Mouse (Mus musculus) heart, adult 8-10 months (tissue): ENCODE results near the gene Ccdc13. TPM values are rescaled to one million over a fixed set of nuclear protein-coding genes. Genes with fewer than 3 reads are reported as not detected.

Experiments
- DNase-seq: peaks from one replicate; pipeline ENCODE4 v3.0.0; 2022; ENCODE audit warnings: low spot score
- total RNA-seq, 4 experiments: library from RNA; stranded (reverse); gene quantifications; 2 replicates each; pipeline ENCODE4 v1.2.4; 2022

The Ccdc13 gene
- total RNA-seq, 4 experiments from 2014 or later: 0.12 to 0.27 TPM; not detected in 2

DNA sequence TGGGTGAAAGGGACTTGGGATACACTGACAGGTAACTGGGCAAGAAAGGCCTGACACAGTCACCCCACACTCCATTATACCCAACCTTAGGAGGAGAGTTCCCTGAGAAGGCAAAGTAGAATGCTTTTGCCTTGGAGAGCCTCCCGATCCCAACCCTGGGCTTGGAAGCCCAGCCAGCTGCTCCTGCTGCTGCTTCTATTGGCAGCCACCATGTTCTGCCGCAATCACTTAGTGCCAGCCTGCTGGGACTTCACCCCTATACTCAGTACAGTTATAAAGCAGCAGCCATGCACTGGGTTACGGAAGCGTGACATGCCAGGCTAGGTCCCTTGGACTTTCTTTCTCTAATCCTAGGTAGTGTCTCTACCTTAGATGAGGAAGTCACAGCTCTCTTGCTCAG lies 7.9 kb upstream of the Ccdc13 start:
- DNase-seq: no peak

DNA sequence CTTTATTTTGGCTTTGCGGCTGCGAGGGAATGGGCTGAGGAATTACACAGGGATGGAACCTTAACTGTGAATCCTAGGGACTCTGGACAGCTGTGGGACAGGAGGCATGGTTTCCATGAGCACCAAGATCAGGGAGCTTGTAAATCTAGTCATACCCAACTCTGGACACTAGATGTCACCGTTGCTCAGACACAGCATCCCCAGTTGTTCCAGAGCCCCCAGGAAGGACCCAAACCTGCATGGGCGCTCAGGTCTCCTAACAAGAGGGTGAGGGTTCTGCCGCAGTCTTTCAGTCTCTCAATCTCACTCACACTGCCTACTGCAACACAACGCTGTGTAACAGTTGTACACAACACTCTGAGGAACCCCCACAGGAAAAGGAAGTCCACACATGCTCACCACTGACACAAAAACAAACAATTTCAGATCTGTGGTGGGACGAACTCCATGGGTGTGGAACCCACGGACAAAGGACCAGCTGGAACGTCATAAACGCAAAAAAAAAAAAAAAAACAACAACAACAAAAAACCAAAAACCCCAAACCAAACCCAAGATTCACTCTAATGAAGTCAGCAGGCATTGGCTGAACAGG lies 7.4 kb upstream of the Ccdc13 start:
- no peak for DNase-seq

DNA sequence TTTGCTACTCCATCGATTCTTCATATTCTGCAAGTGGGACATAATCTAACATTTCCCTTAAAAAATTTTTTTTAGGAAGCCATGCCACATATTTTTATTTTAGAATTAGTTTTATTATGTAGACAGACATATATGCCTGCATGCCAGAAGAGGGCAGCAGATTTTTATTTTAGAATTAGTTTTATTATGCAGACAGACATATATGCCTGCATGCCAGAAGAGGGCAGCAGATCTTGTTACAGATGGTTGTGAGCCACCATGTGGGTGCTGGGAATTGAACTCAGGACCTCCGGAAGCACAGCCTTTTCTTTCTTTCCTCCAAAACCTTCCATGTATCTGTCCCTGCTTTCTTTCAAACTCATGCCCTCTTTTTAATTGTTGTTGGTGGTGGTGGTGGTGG lies 3.7 kb upstream of the Ccdc13 start:
- no peak for DNase-seq

DNA sequence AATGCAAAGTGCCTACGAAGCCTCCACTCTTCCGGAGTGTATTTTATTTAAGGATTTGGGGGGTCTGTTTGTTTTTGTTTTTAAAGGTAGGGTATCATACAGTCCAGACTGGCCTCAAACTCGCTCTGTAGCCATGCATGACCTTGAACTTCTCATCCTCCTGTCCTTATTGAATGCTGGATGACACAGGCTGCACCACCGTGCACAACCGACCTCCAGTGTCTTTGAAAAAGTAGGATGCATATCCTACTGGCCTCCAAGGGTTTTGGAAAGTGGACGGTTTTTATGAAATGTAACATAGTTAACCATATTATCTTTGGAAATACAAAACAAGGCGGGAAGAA lies 333 bp upstream of the Ccdc13 start:
- no peak for DNase-seq

DNA sequence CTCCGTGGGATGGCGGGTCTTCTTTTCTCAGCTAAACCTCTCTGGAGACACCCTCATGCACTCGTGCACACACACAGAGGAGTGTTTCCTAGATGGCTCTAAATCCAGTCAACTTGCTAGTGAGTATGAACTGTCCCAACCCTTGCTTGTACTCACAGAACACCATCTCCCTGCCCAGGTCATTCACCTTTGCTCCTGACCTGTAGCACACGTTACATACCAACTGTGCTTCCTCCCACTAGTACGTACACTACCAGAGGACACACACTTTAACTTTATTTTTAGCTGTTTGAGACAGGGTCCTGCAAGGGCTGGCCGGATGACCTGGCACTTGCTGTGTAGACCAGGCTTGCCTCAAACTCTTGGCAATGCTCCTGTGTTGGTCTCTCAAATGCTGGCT lies 1.3 kb downstream of the Ccdc13 start:
- no peak for DNase-seq

DNA sequence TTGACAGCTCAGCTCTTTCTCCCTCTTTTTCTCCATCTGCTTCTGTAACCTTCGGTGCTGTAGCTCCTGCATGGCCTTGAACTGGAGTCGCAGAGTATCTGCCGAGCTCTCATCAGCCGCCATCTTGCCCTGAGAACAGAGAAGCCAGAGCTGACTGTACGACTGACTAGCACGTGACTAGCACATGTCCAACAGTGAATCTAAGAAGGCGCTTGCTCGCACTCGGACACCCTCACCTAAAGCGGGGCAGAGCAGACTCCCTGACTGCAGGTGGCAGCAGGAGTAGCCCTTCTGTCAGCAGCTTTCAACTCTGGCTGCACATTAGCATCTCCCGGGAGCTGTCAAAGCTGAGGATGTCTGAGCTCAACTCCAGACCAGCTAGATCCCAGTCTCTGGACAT lies 5.4 kb downstream of the Ccdc13 start:
- no peak for DNase-seq

DNA sequence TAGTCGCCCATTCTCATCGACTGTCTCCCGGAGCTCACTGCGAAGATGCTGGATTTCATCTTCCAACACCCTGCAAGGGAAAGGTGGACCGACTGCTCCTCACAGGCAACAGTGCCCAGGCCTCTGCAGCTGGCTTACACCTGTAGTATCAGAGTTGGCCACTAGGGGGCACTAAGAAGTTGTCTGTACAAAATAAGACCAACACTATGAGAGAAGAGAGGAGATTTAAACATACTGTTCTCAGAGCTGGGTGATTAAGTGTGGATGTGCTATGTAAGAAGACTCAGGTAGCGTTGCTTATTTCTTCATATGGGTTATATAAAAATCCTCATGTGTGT lies 8.3 kb downstream of the Ccdc13 start:
- DNase-seq: peak; percentile 77

DNA sequence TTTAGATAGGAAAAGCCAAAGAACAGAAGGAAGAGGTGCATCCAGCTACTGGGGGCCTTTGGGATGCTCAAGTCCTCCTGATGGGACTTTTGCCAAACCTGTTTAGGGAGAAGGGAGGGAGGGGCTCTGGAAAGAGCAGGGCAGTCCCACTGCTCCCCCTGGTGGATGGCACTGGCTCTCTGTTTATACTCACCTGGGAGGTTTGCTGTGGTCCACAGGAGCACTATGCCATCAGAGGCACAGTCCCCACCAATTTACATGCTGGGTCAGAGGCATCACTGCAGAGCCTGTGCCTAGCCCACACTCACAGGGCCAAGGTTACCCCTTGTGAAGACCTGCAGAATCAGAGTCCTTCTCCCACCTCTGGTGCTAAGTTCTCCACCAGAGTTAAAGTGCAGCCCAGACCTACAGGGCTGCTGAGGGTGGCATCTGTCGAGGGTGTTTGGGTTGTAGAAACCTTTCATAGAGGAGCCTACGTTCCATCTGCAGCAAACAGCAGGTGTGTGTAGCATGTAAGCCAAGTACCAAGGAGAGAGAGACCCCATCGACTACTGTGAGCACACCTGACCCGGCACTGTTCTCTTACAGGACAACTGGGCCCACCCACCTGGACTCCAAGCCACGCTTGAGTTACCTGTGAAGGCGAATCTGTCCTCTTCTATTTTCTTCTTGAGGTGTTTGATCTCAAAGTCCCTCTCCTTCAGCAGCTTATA lies 8.9 kb downstream of the Ccdc13 start:
- peak; percentile 16 for DNase-seq

DNA sequence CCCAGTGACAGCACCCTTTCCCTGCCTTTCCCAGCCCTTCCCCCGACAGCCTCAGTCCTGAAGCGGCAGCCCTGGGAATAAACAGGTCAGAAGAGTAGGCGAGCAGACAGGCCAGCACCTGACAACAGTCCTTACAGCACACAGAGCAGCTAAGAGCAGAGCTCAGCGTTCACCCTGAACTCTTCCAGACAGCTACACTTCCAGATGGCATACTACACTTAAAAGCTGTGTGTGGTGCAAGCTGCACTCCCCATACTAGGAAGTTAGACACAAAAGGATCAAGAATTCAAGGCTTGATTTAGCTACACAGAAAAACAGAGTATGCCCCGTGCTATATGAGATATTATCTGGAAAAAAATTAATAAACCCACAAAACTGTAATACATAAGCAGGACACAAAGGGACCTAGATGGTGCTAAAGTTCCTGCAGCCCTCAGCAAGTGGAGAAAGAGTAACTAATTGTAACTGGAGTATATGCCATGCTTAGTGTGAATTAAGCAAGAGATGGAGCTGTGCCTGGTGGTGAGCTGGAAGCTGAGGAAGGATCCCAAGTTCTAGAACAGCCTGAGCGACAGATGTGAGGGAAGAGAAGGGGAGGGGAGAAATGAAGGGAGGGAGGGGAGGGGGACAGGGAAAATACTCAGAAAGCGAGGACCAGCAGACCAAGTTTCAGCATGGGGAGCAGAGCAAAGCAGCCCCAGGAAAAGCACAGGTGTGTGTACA lies 9.8 kb downstream of the Ccdc13 start:
- DNase-seq: no peak

DNA sequence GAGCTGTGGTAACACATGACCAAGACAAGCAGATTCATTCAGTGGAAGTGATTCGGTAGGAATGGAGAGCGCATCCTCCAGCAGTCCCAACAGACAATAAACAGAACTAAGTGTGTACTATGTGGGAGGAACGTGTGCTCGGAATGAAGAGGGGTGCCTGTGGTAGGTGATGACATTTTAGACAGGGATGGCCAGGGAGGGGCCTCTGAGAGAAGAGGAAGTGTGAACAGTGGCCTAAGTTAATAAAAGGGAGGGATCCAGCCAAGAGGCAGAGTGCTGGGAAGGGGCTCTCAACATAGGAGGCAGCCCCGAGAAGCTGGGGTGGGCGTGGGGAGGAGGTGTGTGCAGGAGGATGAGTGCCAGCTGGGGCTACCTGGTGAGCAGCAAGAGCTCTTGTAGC lies 10.9 kb downstream of the Ccdc13 start:
- no peak for DNase-seq

DNA sequence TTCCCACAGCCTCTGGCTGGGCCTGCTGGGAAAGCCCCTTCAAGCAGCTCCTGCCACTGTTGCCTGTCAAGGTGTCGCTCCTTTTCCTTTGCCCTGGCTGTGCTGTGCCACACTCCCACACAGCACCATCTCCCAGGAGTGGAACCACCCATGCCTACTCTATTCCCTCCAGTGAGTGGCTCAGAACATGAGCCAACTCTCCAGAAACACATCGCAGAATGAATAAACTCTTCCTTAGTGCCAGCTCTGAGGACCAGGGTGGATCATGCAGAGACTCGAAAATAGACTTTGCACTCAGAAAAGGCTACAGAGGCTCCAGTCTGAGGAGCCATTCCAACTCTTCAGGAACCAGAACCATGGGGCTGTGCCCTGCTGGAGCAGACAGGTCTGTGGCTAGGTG lies 12.9 kb downstream of the Ccdc13 start:
- DNase-seq: no peak

DNA sequence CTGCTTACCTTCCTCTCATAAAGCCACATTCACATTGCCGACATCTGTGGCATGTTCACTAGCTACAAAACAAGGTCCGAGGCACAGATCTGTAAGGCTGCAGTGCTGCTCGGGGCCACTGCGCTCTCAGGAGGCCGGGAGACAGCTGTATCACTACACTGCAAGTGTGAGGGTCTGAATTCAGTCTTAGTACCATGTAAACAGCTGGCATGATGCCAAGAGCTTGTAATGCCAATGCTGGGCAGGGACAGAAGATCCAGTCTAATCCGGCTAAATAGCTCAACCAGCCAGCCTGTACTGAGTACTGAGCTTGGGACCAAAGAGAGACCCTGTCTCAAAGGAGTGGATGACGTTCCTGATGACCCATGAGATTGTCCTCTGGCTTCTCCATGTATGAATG lies 15.3 kb downstream of the Ccdc13 start:
- no peak for DNase-seq

DNA sequence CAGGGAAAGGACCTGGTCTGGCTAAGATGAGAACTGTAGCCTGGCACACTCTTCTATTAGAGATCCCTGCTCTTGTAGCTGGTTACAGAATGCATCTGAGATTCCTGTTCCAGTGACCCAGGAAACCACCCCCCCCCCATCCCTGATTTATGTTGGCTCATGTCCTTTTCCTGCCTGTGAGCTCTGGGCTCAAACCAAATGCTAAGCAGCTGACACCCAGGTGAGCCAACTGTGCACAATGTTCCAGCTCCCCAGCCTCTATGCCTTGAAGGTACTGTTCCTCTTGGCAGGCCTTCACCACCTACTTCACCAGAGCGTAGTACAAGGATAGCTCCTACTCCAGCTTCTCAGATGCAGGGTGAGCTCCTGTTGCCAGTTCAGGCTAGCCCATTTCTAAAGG lies 16.2 kb downstream of the Ccdc13 start:
- DNase-seq: peak; percentile 51

DNA sequence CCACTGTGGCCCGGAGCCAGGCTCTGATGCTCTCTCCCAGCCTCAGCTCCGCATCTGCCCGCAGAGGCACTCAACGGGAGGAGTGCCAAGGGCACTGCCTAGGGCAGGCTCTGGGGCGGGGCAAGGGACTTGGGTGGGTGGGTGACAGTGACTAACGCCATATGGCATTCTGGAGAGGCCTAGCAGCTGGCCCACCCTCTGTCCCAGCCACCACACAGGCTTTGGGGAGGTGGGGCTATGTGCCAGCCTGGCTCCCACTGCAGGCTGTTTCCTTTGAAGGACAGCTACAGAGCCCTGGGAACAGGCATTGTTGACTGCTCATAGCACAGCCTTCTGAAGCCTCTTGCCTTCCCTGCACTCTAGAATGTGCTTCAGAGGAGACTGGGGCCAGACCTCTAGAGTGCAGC lies 16.7 kb downstream of the Ccdc13 start:
- no peak for DNase-seq

DNA sequence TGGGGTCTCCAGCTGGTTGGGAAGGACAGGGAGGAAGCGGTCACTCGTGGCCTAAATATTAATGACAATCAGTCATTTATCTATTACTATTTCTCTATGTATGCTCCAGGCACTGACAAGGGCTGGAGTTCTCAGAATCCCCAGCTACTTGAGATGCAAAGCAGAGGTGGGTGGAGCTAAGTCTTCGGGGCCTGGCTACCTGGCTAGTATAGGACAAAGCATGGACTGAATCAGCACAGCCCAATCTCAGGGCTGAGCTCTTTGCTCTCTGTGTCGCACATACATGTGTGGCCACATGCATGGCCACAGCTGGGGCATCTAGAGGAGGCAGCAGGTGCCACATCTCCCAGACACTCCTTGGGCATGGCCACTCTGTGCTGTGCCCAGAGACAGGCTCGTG lies 18.5 kb downstream of the Ccdc13 start:
- no peak for DNase-seq

DNA sequence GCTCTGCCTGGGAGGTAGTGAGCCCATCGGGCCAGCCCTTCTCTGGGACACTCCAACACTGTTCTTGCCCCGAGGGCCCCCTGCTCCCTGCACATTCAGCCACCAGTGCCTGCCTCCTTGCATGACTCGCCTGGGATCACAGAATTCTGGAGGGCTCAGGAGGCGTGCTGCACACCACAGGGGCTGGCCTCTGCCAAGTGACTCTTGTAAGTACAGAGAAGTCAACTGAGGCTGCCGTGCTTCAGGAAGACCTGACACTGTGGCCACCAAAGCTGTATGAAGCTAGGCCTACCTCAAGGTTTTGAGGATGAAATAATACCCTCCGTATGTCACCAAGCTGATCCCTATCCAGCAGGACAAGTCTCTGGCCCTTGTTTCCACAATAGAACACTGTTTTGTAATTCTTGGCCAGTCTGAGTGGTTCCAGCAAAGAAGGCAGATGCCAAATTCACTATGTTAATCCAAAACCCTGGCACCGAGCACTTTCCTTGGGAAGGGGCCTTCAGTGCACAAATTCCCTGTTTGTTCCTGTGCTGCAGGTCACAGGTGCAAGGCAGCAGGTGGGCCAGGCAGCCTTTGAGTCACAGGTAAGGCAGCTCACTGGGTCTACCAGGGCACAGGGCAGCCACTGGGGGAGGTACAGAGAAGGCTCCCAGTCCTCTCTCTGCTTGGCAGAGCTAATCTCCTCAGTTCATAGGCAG lies 19.3 kb downstream of the Ccdc13 start:
- DNase-seq: no peak

DNA sequence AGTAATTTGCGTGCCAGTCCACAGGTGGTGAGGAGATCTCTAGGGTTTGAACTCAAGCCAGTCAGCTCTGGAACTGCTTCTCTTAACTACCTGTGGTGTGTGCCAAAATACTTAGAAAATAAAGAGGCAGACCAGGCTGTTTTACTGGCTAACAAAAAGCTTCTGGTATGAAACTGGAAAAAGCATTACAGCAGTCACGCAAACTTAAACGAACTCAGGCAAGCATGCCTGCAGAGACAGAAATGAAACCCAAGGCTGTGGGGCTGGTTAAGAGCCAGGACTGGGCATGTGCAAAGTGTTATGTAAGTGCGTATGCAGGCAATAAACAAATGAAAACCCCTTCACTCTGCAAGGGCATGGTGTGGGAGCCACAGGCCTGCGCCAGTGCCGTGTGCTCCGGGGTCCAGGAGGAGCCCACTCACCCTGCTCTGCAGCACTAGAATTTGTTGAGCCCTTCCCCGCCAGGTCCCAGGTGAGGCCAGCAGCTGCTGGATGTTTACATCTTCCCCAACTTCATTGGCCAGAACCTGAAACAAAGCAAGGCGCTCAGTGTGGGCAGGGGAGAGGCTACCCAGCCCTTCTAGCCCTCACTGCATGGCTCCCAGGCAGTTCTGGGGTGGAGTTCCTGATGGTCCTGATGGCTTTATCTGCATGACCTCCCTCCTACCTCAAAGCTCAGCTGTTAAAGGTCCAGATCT lies 20.0 kb downstream of the Ccdc13 start:
- DNase-seq: no peak

DNA sequence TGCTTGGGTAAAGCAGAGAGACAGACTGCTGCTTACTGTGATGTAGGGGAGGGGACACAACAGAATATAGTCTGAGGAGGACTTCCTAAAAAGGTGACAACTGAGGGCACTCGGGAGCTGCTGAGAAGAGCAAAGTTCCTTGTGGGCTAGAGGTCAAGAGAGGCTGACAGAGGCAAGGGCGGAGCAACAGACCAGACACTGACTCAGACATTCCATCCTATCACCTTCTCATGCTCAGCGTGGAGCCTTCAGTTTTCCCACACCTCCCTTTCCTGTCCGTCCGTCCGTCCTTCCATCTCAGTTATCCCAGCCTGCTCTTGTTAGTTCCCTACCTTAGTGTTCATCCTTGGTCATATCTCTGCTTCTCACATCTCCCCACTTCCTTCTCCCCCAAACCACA lies 24.1 kb downstream of the Ccdc13 start:
- no peak for DNase-seq

DNA sequence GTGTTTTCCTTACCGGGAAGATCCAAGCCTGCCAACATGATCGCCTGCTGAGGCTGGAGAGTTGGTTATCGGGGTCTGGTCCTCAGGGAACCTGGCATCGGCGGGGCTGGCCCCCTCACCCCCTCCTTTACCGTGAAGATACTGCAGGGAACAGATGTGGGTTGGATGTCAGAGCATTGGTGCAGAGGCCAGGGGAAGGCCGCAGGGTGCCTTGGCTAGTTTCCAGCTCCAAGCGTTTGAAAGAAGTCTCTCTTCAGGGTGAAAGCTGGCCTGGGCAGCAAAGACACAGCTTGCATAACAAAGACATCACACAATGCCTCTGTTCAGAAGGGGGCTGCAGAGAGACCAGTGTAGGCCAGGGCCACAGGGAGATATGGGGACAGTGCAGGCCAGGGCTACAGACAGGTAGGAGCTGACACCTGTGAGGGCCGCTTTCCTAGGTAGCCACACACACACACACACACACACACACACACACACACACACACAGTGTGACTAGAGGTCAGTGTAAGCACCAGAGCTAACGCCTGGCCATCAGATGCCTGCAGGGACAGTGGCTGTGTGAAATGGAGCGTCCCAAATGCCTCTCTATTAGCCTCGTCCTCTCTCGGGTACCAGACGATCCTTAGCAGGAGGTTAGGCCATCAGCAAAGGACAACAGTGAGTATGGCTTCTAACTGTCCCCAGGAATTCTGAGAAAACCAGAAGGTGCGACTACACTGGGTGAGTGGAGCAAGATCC lies 29.0 kb downstream of the Ccdc13 start:
- no peak for DNase-seq

DNA sequence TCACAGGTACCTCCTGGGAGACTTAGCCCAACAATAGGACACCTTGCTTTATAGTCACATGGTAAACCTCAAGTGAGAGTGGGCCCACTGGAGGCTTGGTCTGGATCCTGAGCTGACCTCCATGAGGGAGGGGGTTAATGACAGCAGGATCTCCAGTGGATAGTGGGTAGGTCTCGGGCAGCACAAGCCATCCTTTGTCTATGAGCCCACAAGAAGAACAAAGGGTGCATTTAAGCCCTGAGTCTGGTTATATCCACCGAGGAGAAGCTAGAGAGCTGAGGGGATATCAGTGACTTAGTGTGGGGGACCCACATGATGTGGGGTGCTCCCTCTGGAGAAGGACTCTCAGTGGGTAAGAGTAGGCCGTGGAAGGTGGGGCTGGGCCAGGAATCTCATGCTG lies 30.8 kb downstream of the Ccdc13 start:
- no peak for DNase-seq

DNA sequence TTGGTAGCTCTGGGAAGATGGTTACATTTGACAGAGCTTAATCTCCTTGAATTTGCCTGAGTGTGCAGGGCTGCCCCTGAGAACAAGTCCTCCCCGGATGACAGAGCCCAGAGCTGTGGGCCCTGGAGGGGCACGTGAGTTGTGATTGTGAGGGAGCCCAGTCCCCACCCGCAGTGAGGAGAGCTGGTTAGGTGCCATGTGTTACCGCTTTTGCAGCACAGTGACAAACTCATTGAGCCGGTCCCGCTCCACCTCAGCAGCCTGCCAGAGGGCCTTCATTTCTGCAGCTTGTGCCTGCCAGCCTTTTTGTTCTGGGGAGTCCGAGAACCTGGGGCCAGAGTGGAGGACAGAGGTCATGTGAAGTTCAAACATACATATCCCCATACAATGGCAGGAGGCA lies 31.3 kb downstream of the Ccdc13 start:
- no peak for DNase-seq
